Mouse (Mus musculus) heart, embryonic 13.5 days (tissue): ENCODE measurements around the gene Ms4a14. TPM values are rescaled to one million over a fixed set of nuclear protein-coding genes. Genes with fewer than 3 reads are reported as not detected.

ENCODE experiments used
- ATAC-seq: fragments of 200-750 bp; cut with Nextera tagmentation; 2 replicates; pipeline ENCODE4 v1.8.0; 2017; ENCODE audit warnings: moderate TSS enrichment; ENCODE audit not compliant: insufficient number of reproducible peaks, low FRiP score, low TSS enrichment; ENCODE audit errors: extremely low read depth
- H3K27ac ChIP-seq: fragments of 300-500 bp; sonication (generic); replicated peaks from 2 replicates; pipeline ENCODE4 v1.5.1; 2015; ENCODE audit warnings: moderate library complexity, mild to moderate bottlenecking, inconsistent platforms
- H3K27me3 ChIP-seq: fragments of 300-500 bp; sonication (generic); replicated peaks from 2 replicates; pipeline ENCODE4 v1.6.1; 2015; ENCODE audit warnings: mild to moderate bottlenecking, inconsistent platforms
- H3K36me3 ChIP-seq: fragments of 300-500 bp; sonication (generic); 2 replicates; pipeline ENCODE4 v1.6.1; 2015; ENCODE audit warnings: mild to moderate bottlenecking, inconsistent platforms
- H3K4me1 ChIP-seq: fragments of 300-500 bp; sonication (generic); 2 replicates; pipeline ENCODE4 v1.6.1; 2015; ENCODE audit warnings: inconsistent platforms
- H3K4me2 ChIP-seq: fragments of 300-500 bp; sonication (generic); 2 replicates; pipeline ENCODE4 v1.6.1; 2015; ENCODE audit warnings: inconsistent platforms, mild to moderate bottlenecking, moderate library complexity
- H3K4me3 ChIP-seq: fragments of 300-500 bp; sonication (generic); 2 replicates; pipeline ENCODE4 v1.5.1; 2015; ENCODE audit warnings: moderate library complexity, mild to moderate bottlenecking, inconsistent platforms
- H3K9ac ChIP-seq: fragments of 300-500 bp; sonication (generic); 2 replicates; pipeline ENCODE4 v1.6.1; 2015; ENCODE audit warnings: inconsistent platforms, mild to moderate bottlenecking, moderate library complexity
- H3K9me3 ChIP-seq: fragments of 300-500 bp; sonication (generic); 2 replicates; pipeline ENCODE4 v1.6.1; 2016; ENCODE audit warnings: inconsistent platforms
- WGBS: fragments of 180-500 bp; shearing (Covaris S2); methylation state at CpG from one replicate; pipeline ENCODE4 v1.1.7; 2015; ENCODE audit warnings: mixed read lengths; 5-methylcytosine and 5-hydroxymethylcytosine counted together
- polyA plus RNA-seq: library from polyadenylated mRNA; unstranded; fragments of >200 nt; fragmentation: Nextera tagmentation; extraction: Ambion mirVana; gene quantifications from 2 replicates; pipeline ENCODE4 v1.2.1, GENCODE M21; 2015

Ms4a14 gene
- 0.05 TPM in 1 of 2 replicates, not detected in the other for polyA plus RNA-seq

DNA sequence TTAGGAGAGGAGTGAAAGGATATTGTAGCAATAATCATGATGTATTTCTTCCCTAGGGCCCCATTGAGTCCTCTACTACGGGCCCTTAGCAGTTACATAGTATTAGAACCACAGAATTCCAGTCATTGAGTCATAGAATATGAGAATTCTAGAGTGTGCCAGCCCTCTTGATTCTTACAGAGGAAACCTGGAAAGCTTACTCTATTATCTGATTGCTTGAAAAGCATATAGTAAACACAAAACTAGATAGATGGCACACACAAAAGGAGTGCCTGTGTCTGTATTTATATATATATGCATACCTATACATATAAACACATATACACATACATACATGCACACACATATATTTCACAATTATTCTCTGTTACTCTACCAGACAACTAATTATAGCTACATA, at the start of gene Ms4a14:
TSS of gene Ms4a14 (minus strand) at position 101 of the 400 bp plus-strand sequence.
- Histone ChIP-seq H3K27me3 (no peaks in the 10 kb centered on the region), H3K36me3 (no peaks in the 10 kb centered on the region), H3K4me2 (no peak within 1 kb of the TSS), H3K4me1 (no peaks in the 10 kb centered on the region), H3K9ac (no peak within 1 kb of the TSS), H3K27ac (no peak within 1 kb of the TSS), H3K9me3 (no peaks in the 10 kb centered on the region), H3K4me3 (no peak within 1 kb of the TSS)
- 58% methylated on average over 1 of the region's 1 CpGs for WGBS
- ATAC-seq, result no peak

DNA sequence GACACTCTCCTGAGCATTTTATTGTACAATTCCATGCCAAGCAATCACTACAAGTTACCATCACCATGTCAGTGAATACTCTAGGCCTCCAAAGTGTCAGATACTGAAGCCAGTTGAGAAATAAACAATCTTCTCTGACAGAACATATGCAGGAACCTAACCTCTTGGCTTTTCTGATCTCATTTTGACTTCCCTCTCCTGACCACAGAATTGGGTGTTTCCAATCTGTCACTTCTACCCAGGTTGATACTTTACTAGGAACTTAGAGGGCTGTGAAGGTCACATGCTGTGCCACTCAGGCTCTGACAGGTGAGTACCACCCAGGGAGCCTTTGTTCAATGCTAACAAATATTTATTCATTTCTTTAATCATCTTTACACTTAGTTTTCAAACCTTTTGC, 47.7 kb upstream of the Ms4a14 start:
- H3K27me3 ChIP-seq, result no peaks in the 10 kb centered on the region
- H3K4me2 ChIP-seq, result no peak overlapping the region
- ATAC-seq, result no peak
- no peak overlapping the region for H3K9ac ChIP-seq
- no peaks in the 10 kb centered on the region for H3K4me1 ChIP-seq
- H3K36me3 ChIP-seq, result no peaks in the 10 kb centered on the region
- no peak overlapping the region for H3K27ac ChIP-seq
- H3K4me3 ChIP-seq, result no peak overlapping the region
- no peaks in the 10 kb centered on the region for H3K9me3 ChIP-seq

- no peak overlapping the region for H3K27ac ChIP-seq
- no peaks in the 10 kb centered on the region for H3K27me3 ChIP-seq
- no peak overlapping the region for H3K4me3 ChIP-seq
- H3K9me3 ChIP-seq, result no peaks in the 10 kb centered on the region
- no peaks in the 10 kb centered on the region for H3K36me3 ChIP-seq
- no peak overlapping the region for H3K4me2 ChIP-seq
- no peak overlapping the region for H3K9ac ChIP-seq
- H3K4me1 ChIP-seq, result no peaks in the 10 kb centered on the region
- ATAC-seq, result no peak
- 46% methylated on average over 3 of the region's 3 CpGs for WGBS
Observed at GRCm38 (mm10) chr19:11360106-11360505, 45.9 kb upstream of the Ms4a14 start.

- H3K36me3 ChIP-seq, result no peaks in the 10 kb centered on the region
- H3K27ac ChIP-seq, result no peak overlapping the region
- H3K4me2 ChIP-seq, result no peak overlapping the region
- no peak overlapping the region for H3K4me3 ChIP-seq
- H3K9me3 ChIP-seq, result no peaks in the 10 kb centered on the region
- H3K4me1 ChIP-seq, result no peaks in the 10 kb centered on the region
- no peak overlapping the region for H3K9ac ChIP-seq
- WGBS, result 72% methylated on average over 7 of the region's 7 CpGs
- no peaks in the 10 kb centered on the region for H3K27me3 ChIP-seq
- no peak for ATAC-seq
Observed at GRCm38 (mm10) chr19:11355730-11356129, 41.5 kb upstream of the Ms4a14 start.

GRCm38 (mm10) chr19:11351878-11352277, 37.6 kb upstream of the Ms4a14 start:
- H3K36me3 ChIP-seq, result no peaks in the 10 kb centered on the region
- H3K4me2 ChIP-seq, result no peak overlapping the region
- 30% methylated on average over 3 of the region's 3 CpGs for WGBS
- H3K27ac ChIP-seq, result no peak overlapping the region
- H3K9me3 ChIP-seq, result no peaks in the 10 kb centered on the region
- no peaks in the 10 kb centered on the region for H3K4me1 ChIP-seq
- H3K27me3 ChIP-seq, result no peaks in the 10 kb centered on the region
- no peak overlapping the region for H3K4me3 ChIP-seq
- no peak overlapping the region for H3K9ac ChIP-seq
- no peak for ATAC-seq

- no peaks in the 10 kb centered on the region for H3K9me3 ChIP-seq
- no peak overlapping the region for H3K4me3 ChIP-seq
- H3K4me2 ChIP-seq, result no peak overlapping the region
- WGBS, result 51% methylated on average over 7 of the region's 7 CpGs
- no peaks in the 10 kb centered on the region for H3K27me3 ChIP-seq
- no peak overlapping the region for H3K27ac ChIP-seq
- ATAC-seq, result no peak
- H3K36me3 ChIP-seq, result no peaks in the 10 kb centered on the region
- no peak overlapping the region for H3K9ac ChIP-seq
- H3K4me1 ChIP-seq, result no peaks in the 10 kb centered on the region
Observed at GRCm38 (mm10) chr19:11349698-11350481, 35.6 kb upstream of the Ms4a14 start.

GRCm38 (mm10) chr19:11343992-11344391, 29.7 kb upstream of the Ms4a14 start:
- Histone ChIP-seq H3K9ac (no peak overlapping the region), H3K4me1 (no peaks in the 10 kb centered on the region), H3K27me3 (no peaks in the 10 kb centered on the region), H3K4me3 (no peak overlapping the region), H3K27ac (no peak overlapping the region), H3K9me3 (no peaks in the 10 kb centered on the region), H3K4me2 (no peak overlapping the region), H3K36me3 (no peaks in the 10 kb centered on the region)
- ATAC-seq, result no peak

DNA sequence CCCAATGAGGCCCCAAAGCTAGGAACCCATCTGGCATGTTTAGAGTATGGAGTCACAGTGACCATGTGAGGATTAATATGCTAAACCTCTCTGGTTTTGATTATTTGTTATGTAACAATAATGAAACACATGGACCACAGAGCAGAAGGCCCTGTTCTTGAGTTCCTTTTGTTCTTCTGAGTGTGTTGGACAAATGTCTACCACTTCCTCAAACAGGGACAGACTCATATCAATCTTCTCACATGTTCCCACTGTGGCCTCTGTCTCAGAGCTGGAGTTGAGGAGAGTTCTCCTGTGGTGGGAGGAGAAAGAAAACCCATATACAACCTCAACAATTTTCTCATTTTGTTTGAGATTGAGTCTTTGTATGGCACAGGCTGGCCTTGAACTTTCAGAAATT, 28.9 kb upstream of the Ms4a14 start:
- no peak overlapping the region for H3K4me3 ChIP-seq

GRCm38 (mm10) chr19:11335932-11336331, 21.7 kb upstream of the Ms4a14 start, which contains the start of gene Ms4a7:
Gene Ms4a7, minus strand, starts transcription at chr19:11336146.
- no peak within 1 kb of the TSS for H3K9ac ChIP-seq
- no peaks in the 10 kb centered on the region for H3K27me3 ChIP-seq
- H3K36me3 ChIP-seq, result no peaks in the 10 kb centered on the region
- no peak within 1 kb of the TSS for H3K27ac ChIP-seq
- H3K9me3 ChIP-seq, result no peaks in the 10 kb centered on the region
- no peak within 1 kb of the TSS for H3K4me3 ChIP-seq
- no peaks in the 10 kb centered on the region for H3K4me1 ChIP-seq
- no peak within 1 kb of the TSS for H3K4me2 ChIP-seq
- ATAC-seq, result no peak
- WGBS, result 72% methylated on average over 6 of the region's 6 CpGs

More for the DNA sequence above, 28.9 kb upstream of the Ms4a14 start:
- ATAC-seq, result no peak
- H3K36me3 ChIP-seq, result no peaks in the 10 kb centered on the region
- H3K9ac ChIP-seq, result no peak overlapping the region
- no peak overlapping the region for H3K4me2 ChIP-seq
- H3K27me3 ChIP-seq, result no peaks in the 10 kb centered on the region
- H3K27ac ChIP-seq, result no peak overlapping the region
- no peaks in the 10 kb centered on the region for H3K4me1 ChIP-seq
- H3K9me3 ChIP-seq, result no peaks in the 10 kb centered on the region

GRCm38 (mm10) chr19:11321123-11321522, 6.9 kb upstream of the Ms4a14 start:
- Histone ChIP-seq H3K27ac (no peak overlapping the region), H3K27me3 (no peaks in the 10 kb centered on the region), H3K4me3 (no peak overlapping the region), H3K4me2 (no peak overlapping the region), H3K9ac (no peak overlapping the region), H3K9me3 (no peaks in the 10 kb centered on the region), H3K4me1 (no peaks in the 10 kb centered on the region), H3K36me3 (no peaks in the 10 kb centered on the region)
- 53% methylated on average over 1 of the region's 1 CpGs for WGBS
- ATAC-seq, result no peak

- Histone ChIP-seq H3K4me1 (no peaks in the 10 kb centered on the region), H3K4me2 (no peak overlapping the region), H3K9ac (no peak overlapping the region), H3K4me3 (no peak overlapping the region), H3K9me3 (no peaks in the 10 kb centered on the region), H3K27ac (no peak overlapping the region), H3K36me3 (no peaks in the 10 kb centered on the region), H3K27me3 (no peaks in the 10 kb centered on the region)
- no peak for ATAC-seq
- 80% methylated on average over 4 of the region's 4 CpGs for WGBS
Observed at GRCm38 (mm10) chr19:11316786-11317185, 2.5 kb upstream of the Ms4a14 start.

DNA sequence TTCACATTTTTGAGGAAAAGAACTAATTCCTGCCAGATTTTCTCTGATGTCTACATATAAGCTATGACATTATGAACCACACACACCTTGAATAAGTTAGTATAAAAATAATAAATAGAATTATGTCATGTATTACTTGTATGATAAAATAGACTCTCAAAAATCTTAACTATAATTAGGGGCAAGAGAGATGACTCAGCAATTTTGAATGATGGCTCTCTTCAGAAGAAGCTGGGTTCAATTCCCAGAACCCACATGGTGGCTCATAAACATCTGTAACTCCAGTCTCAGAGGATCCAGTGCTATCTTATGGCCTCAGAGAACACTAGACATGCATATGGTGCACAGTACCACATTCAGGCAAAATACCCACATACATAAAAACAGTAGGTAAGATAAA, 5.4 kb downstream of the Ms4a14 start:
- no peak for ATAC-seq
- H3K27me3 ChIP-seq, result no peaks in the 10 kb centered on the region

More for the DNA sequence above, 5.4 kb downstream of the Ms4a14 start:
- Histone ChIP-seq H3K4me3 (no peak overlapping the region), H3K9me3 (no peaks in the 10 kb centered on the region), H3K27ac (no peak overlapping the region), H3K9ac (no peak overlapping the region), H3K4me2 (no peak overlapping the region), H3K36me3 (no peaks in the 10 kb centered on the region), H3K4me1 (no peaks in the 10 kb centered on the region)
